Mouse (Mus musculus) gastrocnemius, postnatal 25 days (tissue): Measurements from ENCODE around the gene Ager. TPM values are rescaled to one million over a fixed set of nuclear protein-coding genes. Genes with fewer than 3 reads are reported as not detected.

Experiments used
- DNase-seq: peaks from one replicate; pipeline ENCODE4 v3.0.0; 2022
- total RNA-seq, 2 experiments: library from RNA; stranded (reverse); gene quantifications; 1 replicate in 1 of 2; 2 replicates in 1 of 2; pipeline ENCODE4 v1.2.3; 2021

The Ager gene
- total RNA-seq, 2 experiments from 2014 or later = 0.24 TPM; not detected in 1

DNA sequence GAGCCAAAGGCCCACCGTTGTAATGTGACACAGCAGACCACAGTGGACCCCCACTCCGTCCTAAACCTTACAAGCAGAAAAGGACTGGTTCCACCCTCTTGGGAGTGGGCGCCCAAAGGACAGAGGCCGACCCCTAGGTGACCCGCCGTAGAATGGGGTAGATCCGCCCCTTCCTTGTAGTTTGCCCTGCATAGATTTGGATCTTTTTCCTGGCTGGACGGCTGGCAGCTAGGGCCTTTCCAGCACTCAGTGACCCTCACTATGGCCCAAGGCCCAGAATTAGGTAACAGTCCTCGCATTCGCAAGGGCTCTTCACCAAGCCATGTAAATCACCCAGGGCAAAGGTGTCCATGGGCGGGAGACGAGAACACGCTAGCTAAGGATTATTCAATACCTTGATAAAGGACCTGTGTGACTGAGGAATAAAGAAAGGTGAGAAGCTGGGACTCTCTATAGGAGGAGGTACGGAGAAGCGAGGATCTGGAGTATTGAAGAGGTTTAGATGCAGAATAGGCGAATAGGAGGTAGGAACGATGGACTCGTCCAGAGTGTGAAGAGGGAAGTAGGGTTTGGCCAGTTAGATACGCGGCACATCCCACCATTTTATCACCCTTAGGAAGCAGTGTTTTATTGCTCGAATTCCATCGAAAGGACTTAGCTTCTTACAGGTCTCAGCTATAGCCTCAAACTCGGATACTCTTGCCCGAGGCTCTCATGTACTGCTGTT lies 7.0 kb downstream of the Ager start:
- DNase-seq = peak; percentile 65

DNA sequence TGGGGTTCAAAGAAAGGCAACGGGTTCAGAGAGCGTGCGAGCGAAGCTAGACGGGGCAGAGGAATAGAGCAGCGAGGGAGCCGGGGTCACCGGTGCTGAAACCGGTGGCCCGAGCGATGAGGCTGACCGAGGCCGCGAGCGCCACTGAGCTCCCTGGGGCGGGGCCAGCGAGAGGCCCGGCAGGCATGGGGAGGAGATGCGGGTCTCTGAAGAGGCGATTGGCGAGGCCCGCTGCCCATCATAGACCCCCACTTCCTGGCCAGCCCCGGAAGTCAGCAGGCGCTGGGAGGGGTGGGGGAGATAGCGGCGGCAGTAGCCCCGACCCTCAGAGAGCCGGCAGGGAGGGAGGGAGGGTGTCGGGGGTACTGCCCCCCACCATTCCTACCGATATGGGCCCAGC lies 7.9 kb downstream of the Ager start:
- DNase-seq = peak; percentile 97

DNA sequence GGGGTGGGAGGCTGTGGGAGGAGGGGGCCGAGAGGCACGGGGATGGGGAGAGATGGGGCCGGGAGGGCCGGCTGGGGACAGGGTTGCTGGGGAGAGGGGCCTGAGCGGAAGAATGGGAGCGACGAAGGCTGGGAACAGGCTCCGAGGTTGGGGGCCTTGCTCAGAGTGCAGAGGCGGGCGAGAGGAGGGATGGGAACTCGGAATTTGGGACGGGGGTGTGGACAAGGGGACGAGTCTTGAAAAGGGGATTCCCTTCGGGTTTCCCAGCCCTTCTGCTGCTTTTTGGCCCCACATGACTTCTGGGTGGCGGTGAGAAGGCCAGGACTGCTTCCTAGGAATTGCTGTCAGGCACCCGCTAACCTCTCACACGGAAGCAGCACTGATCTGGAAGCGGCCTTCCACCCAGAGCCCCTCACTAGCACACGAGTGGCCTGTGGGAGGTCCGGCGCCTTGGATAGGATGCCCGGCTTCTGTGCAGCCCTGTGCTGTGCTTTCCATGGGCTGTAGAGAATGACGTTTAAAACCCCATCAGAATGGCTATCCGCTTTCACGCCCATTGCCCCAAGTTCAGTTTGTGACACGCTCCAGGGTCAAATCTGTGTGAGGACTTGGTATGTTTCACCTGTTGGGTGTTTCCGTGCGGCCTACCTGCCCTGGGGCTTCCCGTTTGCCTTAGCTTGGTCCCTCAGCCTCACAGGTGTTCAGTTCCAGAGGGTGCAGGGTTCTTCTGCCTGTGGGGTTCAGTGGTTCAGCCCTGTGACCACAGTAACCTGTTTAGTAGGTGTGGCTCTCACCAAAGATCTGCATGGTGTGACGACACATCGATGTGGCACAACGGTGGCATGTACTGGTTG lies 8.8 kb downstream of the Ager start:
- DNase-seq = no peak

DNA sequence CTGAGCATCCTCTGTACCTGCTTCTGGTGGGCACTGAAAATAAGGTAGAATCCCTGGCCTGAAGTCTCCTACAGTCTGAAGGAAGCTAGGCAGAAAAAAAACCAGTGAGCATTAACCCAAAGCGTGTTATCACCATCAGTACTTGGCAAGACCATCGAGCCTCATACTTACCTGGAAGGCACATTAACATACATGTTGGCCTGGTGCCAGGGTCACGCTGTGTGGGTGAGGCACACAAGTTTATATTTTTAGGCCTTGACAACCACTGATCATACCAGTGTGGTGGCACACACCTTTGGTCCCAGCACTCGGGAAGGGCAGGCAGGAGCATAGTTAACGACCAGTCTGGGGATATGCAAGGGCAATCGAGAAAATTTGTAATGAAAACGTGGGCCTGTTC lies 10.3 kb downstream of the Ager start:
- no peak for DNase-seq

DNA sequence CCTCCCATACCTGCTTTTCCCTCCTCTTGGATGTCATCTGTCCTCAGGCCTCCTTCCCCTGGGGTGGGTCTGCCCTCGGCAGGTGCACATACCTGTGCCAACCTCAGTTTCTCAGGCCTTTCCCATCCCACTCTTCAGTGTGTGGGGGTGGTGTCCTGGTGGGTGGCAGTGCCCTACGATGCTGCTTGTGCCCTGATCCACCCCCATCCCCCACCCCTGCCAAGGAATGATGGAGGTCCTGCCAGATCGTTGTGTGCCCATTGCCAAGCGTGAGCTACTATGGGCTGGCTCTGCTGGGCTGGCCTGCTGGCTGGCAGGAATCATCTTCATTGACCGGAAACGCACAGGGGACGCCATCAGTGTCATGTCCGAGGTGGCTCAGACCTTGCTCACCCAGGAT lies 13.4 kb downstream of the Ager start:
- no peak for DNase-seq

DNA sequence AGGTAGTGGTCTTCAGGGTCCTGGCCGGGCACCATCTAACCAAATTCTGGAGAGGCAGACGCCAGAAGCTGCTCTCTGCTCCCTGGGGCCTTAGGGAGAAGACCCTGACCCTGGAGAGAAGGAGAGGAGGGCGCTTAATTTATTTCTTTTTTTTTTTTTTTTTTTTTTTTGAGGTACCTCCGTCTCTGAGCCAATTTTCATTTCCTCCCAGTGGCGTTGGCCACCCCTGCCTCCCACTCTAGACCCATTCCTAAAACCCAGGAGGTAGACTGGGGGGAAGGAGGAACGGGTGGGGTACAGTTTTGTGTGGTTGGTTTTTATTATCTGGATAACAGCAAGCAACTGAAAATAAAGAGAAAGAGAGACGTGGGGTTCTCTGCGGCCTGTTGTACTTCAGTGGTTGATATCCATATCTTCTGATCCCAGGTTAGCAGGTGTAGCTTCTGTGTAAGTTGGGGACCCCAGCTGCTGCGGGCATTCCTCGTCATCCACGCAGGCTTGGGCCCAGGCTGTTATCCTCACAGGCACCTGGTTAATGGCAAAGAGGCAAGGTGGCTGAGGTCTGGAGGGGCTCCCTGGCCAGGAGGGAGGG lies 15.5 kb downstream of the Ager start:
- no peak for DNase-seq

DNA sequence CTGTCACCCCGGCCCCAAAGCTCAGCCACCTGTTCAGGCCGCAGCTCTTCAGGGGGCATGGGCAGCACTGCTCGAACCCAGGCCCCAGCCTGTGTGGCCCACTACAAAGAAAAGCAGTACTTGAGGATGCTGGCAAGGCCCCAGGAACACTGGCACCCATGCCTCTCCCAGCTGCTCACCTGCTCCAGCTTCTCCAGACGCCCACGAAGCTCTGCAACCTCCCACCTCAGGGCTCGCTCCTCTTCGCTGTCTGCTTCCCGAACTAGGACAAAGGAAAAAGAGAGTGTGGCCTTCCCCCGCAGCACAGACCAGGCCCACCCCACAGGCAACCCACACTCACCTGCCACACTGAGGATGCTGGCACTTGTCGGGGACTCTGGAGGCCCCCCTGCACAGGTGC lies 16.2 kb downstream of the Ager start:
- no peak for DNase-seq

DNA sequence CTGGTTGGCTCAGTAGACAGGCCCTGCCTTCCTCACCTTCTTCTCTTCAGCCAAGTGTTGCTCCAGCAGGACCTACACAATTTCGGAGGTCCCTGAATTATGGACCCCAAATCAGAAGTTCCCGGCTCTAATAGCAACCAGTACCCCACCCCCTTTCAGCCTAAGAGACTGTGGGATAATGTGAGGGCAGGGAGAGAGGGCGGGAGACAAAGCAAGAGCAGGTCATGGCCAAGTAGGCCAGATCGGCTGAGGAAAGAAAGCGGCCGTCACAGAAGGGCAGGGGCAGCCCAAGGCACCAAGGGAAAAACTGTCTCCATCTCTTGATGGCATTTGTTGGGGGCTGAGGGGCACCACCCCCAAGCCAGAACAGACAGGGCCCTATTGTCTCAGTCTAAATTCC lies 18.2 kb downstream of the Ager start, which contains the start of gene Egfl8:
Gene Egfl8 (minus strand): TSS at position 101 of the 400 bp plus-strand sequence.
- DNase-seq = no peak

DNA sequence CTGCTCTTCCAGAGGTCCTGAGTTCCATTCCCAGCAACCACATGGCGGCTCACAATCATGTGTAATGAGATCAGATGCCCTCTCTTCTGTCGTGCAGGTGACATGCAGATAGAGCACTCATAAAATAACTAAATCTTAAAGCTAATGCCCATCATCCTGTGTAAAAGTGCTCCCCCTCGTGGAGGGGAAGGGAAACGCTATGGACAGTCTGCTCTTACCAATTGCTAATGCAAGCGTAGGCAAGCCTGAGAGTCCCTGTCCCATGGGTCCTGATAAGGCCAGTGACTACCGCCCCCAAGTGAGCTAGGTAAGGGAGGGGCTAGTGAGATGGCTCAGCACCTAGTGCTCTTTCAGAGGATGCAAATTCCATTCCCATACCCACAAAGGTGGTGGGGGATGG lies 21.3 kb downstream of the Ager start:
- no peak for DNase-seq

DNA sequence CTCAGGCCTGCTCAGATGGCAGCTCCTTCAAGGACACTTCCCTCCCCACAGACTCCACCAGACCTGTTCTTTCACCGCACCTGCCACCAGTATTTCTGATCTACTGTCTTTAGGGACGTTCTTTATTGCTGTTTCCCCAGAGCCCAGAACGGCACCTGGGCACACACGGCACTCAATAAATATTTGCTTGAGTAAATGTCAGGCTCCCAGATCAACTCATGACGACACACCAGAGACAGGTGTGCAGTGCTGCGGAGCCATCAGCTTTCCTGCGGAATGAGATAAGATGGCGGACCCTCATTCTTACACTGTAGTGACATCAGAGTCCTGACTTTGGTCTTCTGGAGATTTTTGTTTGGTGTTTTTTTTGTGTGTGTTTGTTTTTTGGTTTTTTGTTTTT lies 23.3 kb downstream of the Ager start:
- DNase-seq = no peak

DNA sequence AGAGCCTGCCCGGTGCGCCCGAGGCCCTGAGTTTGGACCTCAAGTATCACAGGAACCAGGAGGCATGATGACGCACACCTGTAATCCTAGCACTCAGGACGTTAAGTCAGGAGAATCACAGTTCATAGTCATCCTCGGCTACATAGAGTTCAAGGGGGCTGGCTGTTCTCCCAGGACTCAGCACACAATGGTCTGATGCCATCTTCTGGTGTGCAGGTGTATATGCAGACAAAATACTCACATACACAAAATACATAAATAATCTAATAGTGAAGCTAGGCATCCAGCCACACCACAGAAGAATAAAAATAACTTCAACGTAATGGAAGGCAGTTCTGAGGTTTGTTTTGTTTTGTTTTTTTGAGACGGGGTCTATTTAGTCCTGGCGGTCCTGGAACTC lies 25.5 kb downstream of the Ager start:
- no peak for DNase-seq

DNA sequence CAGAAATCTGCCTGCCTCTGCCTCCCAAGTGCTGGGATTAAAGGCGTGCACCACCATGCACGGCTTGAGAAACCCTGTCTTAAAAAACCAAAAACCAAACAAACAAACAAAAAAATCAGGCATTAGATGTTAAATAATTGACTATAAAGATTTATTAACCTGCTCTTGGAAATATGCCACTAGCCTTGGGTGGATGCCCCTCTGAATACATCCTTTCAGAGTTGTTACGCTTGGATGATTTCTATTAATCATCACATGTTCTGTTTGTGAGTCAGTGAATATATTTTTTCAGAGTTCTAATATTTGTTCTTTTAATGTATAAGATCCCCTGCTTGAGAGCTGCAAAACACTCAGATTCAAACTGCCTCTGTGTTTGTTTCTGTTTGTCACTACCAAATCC lies 27.3 kb downstream of the Ager start:
- DNase-seq = no peak

DNA sequence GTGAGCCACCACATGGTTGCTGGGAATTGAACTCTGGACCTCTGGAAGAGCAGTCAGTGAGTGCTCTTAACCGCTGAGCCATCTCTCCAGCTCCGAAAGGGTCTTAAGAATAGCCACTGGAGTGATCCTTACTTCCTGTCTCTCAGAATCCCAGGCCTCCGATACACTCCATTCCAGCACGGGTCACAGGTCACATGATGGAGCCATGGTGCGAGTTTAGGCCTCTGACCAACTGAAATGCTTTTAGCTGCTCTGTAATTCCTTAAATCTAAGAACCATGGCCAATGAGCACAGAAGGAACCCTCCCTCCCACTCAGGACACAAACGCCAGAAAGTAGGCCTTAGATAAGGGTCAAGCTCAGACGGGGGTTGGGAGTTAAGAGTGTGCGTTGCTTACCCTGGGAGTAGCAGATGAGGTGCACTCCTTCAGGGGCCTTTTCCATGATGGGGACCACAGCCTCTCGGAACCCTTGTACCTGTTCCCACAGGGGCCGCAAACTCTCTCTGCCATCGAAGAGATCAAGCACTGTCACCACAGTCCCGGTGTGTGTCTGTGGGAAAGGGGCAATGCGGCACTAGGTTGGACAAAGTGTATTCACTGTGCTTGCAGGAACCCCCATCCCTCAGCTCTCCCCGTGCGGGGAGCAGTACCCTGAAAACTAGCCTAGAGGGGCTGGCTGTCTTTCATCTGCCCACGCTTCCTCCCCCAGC lies 28.6 kb downstream of the Ager start:
- DNase-seq = no peak

DNA sequence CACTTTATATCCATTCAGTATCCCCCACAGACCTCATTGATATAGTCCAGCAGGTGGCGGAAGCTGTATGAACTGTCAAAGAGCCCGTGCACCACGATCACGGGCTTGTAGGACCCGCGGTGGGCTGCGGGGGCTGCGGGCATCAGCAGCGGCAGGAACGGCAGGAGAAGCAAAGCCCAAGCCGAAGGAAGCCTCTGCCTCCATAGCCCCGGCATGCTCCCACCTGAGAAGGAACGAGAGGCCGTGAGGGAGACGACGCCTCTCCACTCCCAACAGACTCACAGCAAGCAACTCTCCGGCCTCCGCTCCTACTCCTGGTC lies 29.1 kb downstream of the Ager start:
- no peak for DNase-seq

DNA sequence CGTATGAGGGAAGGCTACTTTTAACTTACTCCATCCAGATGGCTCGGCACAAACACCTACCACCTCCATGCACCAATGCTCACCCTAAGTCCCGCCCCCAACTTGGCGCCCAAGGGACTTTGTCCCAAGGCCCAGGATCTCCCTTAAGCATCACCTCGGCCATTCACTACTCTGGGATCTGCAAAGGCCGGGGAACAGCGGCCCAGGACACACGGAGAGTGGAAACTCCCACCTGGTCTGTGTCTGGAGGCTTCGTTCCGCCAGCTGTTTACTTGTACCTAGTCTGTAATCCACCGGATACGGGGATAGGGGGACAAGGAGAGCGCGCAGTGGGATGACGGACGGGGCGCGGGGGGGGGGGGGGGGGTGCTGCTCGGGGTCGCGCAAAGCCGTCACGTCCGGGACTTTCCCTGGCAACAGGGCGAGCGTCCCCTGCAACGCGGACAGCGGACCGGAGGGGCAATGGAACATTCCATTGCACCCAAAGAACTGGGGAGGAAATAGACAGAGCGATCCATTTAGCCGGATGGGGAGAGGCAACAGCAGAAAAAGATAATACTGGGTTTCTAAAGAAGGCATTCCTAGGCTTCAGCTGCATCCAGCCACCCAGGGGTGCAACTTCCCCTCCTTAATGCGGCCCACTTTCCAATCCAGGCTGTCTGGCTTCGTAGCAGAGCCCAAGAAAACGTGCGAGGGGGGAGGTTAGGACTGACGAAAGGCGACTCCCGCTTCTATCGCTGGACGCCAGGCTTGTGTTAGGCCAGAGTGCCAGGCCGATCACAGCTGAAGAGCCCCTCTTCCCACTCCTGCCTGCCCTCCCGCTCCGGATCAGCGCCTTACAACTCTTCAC lies 29.7 kb downstream of the Ager start:
- DNase-seq = peak; percentile 85

DNA sequence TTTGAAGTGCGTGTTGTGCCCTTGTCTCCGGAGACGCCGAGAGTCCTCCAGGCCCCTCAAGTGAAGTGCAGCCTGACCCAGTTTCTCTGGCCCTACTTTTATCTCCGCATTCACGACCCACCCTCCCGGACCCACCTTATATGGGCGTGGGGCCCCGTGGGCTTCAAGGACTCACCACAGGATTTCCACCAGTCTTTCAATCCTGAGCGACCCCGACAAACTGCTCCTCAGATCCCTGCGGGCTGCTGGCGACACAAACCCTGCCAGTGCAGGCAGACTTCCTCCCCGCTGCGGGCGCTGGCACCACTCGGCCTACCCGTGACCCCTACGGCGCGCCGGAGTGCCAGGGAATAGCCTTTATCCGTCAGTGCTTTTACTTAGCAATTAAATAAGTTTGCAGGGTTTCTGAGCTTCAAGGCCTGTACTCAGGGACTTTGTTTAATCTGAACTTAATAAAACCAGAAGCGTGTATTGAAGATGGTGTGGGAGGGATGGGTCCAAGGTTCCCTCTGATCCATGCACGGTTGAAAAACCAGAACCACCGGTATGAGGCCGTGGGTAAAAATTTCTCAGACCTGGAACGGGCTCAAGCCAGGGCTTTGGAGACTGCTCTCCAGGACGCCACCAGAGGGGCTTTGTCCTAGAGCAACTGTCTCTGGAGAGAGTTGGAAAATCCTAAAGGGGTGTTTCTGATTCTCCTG lies 30.4 kb downstream of the Ager start, which contains the start of gene Ppt2:
Gene Ppt2 (minus strand): TSS at position 568 of the 701 bp plus-strand sequence.
- no peak for DNase-seq

DNA sequence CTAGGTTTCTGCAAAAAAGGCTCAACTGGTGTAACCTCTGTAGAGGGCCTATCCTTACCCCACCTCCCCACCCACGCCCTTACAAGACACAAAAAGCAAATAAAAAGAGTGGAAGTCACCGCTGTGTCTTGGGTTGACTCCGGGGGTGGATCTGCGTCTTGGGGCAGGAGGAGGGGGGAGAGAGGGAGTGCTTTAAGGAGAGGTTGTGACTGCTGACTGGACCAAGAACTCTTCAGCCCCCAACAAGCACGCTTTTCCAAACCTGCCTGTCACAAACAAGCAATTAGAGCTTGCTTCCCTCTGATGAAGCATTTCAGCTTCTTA lies 30.9 kb downstream of the Ager start:
- DNase-seq = no peak

DNA sequence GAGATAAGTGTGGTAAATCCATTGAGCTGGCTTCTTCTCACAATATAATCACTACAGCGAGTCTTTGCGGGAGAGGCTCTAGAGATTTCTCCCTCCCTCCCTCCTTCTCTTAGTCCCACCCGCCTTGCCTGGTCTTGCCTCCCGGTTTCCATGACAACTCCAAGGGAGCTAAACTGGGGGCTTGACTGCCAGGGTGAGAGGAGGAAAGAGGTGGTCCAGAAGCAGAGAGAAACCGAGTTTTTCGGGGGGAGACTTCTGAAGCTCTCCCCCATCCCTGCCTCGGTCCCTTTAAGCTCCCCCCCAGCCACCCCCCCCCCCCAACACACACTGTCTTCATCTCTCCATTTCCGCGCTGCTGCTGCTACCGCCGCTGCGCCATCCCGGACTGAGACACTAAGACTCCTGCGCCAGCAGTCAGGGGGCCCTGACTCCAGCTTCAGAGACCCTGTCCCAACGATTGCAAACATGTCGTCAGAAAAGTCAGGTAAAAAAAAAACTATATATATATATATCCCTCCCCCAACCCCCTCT lies 31.6 kb downstream of the Ager start, which contains the start of gene Prrt1:
Gene Prrt1 (plus strand): TSS at position 313 of the 531 bp plus-strand sequence.
- DNase-seq = no peak

DNA sequence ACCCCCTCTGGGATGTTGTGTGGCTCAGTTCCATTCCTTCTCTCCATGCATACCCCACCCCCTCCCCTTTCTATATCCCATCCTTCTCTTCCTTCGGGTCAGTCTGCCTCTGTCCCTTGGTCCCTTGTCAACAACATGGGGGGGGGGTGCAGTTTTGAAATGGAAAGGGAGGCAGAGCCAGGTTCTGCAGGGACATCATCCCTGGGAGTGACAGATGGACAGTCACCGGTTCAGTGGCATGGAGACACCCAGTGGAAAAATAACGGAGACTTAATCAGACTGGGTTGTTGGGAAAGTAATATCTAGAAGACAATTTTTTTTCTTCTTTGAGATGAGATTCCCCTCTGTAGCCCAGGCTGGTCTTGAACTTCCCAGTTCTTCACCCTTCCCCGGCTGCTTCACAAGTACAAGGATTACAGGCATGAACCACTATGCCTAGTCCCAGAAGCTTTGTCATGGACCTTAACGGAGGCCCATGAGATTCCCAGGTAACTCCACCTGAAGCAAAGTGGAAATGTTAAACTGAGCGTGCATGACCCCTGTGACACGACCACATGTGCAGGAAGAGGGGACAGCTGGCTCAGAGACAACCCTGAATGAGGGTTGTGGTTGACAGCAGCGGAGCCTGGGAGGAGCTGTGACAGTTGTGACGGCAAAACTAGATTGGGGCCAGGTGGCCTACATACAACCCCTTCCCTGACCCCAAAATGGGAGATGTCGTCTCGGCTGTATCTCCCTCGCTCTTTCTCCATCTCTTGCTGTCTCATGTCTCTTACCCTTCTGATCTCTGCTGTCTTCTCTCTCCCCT lies 32.3 kb downstream of the Ager start:
- no peak for DNase-seq

DNA sequence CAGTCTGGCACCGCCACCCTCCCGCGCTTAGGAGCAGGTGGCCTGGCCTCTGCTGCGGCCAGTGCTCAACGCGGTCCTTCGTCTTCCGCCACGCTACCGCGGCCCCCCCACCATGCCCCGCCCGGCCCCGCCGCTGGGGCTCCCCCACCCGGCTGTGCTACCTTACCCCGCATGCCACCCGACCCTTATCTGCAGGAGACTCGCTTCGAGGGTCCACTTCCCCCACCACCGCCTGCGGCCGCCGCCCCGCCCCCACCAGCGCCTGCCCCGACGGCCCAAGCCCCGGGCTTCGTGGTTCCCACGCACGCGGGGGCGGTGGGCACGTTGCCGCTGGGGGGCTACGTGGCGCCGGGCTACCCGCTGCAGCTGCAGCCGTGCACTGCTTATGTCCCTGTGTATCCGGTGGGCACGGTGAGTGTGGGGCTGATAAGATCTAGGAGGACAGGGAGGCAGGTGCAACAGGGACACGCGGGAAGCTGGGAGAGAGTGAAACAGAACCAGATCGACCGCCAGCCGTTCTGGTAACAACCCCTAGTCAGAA lies 33.2 kb downstream of the Ager start:
- no peak for DNase-seq
